Mouse (Mus musculus): ENCODE data around the gene Fam210b. TPM values are rescaled to one million over a fixed set of nuclear protein-coding genes. Genes with fewer than 3 reads are reported as not detected.

Fam210b gene
- total RNA-seq, 2 experiments from 2014 or later: 28.4 to 33.2 TPM

DNA sequence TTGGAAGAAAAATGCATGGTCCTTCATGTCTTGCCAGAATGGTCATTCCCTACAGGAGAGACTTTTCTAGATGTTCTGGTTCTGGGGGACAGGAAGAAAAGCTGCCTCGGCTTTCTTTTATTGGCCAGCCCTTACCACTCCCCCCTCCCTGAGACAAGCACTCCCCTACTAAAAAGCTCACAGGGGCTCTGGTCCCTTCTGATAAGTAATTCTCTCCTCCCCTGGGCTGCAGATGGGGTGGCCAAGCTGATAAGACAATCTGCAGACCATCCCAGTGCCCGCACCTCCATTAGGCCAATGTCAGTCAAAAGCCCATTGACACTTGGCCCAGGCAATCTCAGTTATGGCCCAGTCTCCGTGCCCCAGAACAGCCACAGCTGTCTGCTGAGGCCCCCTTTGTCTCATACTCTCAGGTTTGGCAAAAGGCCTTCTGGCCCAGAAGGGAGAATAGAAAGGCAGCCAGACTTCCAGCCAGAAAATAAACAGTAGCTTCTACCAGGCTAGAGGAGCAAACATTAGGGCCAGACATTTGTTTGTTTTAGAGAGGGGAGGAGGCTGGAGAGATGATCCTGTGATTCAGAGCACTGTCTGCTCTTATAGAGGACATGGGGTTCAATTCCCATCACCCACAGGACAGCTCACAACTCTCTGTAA, 3.1 kb downstream of the Fam210b start:
- no peak for DNase-seq (ENCODE audit: low spot score in 2 of 2)

DNA sequence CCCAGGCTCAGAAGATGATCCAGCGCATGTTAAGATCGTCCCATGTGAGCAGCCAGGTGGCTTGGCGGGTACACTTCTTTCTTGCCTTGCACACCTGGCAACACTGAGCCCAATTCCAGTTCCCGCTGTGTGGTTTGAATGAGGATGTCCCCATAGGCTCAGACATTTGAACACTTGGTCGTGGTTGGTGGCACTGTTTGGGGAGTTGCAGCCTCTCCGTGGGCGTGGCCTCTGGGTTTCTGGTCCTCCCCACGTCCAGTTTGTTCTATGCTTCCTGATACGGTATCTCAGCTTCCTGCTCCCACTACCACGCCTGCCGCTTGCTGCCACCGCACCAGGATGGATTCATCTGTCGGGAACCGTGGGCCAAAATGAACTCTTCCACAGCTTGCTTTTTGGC, 4.4 kb downstream of the Fam210b start:
- no peak for DNase-seq (ENCODE audit: low spot score in 2 of 2)

DNA sequence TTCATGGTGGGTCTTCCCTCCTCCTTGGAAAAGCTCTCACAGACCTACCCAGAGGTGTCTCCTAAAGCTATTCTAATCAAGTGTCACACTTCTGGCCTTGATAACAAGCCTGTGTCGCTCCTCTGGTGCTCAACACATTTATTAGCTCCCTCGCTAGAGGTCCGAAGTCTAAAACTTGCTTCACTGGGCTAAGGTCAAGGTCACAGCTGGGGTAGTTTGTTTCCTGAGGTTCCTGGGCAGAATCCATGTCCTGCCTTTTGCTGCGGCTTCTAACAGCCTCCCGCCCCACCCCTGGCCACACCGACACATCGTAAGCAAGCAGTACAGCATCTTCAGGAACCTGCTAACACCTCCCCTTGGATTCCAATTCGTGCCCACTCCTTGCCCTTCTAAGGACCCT, 5.4 kb downstream of the Fam210b start:
- DNase-seq (ENCODE audit: low spot score in 2 of 2): no peak

DNA sequence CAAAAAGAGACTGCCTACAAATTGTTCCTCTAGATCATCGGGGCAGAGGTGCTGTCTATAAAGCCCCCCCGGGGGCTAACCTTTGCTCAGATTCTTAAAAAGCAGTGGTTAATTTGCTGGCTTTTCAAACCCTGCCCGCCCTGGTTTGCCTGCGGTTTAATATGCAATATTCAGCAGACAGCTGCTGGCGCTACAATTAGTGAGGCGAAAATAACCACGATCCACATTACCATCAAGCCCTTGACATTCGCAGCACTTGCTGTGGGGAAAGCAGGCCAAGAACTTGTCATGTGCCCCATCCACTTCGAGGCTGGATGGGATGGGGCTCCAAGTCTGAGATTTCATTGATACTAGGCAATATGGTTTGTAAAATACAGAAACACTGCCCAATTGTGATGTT, 7.9 kb downstream of the Fam210b start:
- DNase-seq (ENCODE audit: low spot score in 2 of 2): no peak

DNA sequence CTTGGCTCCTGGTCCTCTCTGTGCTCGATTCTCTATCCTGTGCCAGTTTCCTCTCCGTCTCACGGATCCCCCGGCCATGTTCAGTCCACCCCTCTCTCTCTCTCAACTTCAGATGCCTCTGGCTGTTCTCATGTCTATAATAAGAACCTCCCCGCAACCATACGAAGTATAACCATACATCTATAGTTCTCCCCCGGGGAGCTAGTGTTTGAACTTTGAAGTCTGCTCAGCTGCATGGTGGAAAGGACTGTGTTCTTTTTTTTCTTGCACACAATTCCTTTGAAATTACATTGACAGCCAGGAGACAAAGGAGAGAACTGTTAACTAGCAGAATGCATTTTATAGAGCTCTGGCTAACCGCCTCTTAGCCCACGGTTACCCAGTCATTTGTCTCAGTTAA, 9.4 kb downstream of the Fam210b start:
- no peak for DNase-seq (ENCODE audit: low spot score in 2 of 2)

DNA sequence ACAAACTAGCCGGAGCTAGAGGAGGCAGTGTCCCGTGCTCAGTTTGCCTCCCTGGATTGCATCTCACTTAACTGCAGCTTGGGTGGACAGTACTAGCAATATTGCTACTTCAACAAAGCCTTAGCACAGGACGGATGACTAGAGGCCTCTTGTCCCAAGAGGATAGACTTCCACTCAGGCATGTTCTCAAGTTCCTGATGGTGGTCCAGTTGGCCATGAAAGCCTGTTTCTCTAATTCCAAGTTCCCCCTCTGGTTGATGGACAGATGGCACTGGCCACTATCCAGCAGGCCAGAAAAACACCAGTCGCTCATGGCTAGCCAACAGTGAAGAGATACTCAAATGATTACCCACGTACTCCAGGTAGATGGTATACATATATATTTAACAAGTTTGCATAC, 10.5 kb downstream of the Fam210b start:
- no peak for DNase-seq (ENCODE audit: low spot score in 2 of 2)

DNA sequence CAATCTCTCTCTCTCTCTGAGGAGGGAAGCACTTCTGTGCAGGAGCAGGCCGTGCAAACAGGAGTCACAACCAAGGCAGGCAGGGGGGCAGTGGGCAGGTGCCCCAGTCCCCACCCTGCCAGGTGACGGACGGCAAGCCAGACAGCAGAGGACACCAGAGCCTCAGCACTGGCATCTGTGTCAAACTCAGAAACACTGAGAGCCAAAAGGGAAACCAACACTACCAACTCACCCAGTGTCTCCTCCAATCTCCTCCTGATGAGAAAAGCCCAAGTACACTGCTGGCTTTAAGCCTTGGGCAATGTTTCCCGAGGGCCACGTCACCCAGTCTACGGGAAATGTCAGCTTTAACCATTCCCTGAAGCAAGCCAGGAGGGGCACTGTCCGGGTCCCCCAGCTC, 17.8 kb downstream of the Fam210b start:
- DNase-seq (ENCODE audit: low spot score in 2 of 2): no peak

DNA sequence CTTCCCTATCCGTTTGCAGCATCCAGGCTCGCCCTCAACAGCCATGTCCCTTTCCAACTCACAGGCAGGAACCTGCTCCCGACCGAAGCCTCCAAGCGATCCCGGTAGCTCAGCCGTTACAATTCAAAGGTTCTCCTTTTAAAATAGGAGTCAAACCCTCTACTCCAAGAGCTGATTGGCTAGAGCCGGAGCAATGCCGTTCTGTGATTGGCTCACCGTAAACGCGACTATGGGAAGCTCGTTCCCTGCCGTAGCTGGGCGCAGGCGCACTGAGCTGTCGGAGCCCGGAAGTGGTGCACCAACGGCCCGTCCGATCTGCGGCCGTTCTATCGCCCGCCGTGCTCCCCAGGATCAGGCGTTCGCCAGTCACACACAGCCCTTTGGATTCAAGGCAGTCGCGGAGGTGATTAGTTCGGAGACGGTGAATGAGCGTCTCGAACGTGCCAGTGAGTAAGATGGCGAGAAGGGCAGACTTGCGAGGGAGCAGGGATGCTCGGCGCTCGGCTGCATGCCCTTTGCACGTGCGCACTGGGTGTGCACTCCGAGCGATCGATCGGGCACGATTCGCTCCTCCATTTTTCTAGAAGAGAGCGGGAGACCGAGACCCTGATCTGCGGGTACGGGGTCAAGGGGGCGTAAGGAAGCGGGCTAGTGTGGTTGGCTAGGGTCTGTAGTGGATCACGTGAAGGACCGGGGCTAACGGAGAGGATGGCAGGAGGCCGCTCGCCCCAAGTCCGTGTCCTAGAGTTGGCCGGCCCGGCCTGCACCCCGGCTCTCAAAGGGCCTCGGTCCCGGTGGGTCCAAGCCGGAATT, 25.3 kb downstream of the Fam210b start, which contains the start of the genes Aurka and Cstf1:
Gene Aurka (minus strand): TSS at position 125 of the 813 bp plus-strand sequence.
Gene Cstf1 (plus strand): TSS at position 271 of the 813 bp plus-strand sequence.
- peak; percentile 80 to 90 for DNase-seq (ENCODE audit: low spot score in 2 of 2)

DNA sequence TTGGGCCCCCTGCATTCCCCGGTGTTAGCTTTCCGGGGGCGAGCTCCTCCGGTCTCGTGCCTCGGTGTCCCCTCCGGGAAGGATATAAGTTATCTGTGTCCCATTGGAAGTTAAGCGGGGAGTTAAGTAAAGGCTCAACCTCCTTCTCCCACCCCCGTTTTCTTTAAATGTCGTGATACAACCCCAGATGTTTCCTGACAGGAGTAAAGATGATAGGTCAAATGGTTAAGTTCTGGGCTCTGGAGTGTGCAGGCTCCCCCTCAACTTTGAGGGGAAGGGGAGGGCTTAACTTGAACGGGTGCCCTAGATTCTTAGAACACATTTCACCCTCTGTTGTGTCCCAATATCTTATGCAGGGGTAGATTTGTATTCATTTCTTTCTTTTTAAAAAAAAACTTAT, 25.9 kb downstream of the Fam210b start:
- no peak for DNase-seq (ENCODE audit: low spot score in 2 of 2)

DNA sequence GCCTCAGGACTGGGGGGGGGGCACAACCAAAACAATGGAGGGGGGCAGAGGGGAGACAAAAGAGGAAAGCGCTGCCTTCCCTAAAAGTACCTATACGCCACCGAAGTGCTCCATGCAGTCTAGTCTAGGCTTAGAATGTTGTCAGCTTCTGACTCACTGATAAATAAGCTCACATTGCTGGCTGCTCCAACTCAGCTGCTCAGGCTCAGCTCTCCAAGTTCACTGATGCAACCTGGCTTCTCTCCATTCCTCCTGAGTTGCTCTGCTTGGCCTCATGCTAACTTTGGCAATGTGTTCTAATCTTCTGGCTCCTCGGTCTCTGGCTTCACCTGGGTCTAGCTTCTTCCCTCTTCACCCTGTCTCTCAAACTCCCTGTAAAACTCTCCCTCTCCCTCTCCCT, 31.2 kb downstream of the Fam210b start:
- no peak for DNase-seq (ENCODE audit: low spot score in 2 of 2)

DNA sequence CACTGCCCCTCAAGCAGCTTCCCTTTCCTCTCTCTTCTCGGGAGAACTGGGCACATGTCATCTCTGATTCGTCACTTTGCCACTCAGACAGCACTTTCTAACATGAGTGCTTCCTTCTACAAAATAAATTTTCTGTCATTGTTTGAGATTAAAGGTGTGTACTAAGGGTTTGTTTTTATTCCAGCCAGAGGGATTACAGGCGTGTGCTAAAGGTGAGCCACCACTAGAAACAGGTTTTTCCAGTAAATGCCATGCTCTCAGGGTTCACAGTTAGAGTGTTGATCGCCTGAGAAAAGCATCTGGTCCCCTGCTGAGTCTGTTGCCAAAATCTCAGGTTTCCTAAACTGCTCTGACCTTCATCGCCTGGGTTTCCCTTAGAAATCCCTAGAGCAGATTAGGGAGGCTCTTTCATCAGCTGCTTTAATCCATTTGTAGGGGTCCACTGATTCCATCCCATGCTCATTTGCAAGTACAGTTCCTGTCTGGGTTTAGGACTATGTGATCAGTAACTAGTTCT, 31.7 kb downstream of the Fam210b start:
- DNase-seq (ENCODE audit: low spot score in 2 of 2): no peak

DNA sequence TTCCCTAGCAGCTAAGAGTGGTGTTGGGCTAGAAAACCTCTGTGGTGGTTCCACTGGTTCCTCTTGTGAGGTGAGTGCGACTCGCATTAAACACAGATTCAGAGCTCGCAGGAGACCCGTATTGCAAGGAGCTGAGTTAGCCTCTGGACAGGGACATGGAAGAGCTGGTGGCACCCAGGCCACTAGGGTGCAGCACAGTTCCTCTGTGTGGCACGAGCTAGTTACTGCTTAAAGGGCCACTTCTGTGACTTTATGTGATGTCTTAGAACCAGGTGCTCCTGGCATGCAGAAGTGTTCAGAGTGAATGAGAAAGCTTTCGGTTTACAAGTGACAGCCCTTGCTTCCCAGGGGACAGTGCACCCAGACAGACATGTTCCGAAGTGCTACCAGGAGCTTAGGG, 33.0 kb downstream of the Fam210b start:
- DNase-seq (ENCODE audit: low spot score in 2 of 2): no peak

DNA sequence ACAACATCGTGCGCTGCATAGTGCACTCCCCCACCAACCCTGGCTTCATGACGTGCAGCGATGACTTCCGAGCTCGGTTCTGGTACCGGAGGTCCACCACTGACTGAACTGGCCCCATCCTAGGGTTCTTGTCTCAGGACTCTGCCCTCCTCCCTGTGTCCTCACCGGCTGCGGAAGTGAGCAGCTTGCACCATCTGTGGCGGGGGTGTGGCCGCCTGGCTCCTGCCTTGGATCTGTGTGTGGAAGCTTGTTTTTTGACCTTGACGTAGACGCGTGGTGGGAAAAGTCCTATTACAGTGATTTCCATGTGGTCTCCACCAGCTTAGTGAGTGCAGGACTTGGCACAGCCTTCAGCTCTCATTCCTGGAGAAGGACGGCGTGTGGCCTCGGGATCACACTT, 35.1 kb downstream of the Fam210b start:
- DNase-seq (ENCODE audit: low spot score in 2 of 2): no peak

DNA sequence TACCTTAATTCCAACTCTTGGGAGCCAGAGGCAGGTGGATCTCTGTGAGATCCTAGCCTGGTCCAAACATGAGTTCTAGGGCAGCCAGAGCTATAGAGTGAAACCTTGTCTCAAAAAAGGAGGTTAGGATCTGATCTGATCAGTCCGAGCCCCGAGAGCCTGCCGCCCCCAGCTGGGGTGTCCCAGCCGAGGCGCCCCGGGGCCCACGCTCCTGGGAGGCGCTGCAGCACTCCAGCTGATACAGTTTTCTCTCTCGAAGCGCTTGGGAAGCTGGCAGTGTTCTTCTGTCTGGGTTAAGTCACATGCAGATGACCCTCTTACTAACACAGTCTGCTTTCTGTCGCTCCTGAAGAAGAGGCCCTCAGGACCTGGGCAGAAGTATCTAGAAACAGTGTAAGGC, 36.0 kb downstream of the Fam210b start:
- DNase-seq (ENCODE audit: low spot score in 2 of 2): no peak

DNA sequence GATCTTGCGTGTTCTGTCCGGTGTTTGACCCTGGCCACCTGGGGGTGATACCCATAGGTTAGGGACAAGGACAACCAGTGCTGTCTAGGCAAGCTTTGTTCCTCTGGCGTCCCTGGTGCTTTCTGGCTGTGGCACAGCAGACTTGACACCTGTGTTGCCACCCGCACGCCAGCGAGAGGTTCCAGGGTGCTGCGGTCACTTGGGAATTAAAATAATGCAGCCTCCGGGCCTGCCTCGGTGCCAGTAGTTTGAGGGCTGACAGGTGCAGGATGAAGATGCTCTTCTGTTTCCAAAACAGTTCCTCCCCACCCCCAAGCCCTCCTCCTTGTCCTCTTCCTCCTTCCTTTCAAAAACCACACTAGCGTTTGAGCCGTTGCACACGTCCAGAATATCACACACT, 36.5 kb downstream of the Fam210b start:
- no peak for DNase-seq (ENCODE audit: low spot score in 2 of 2)

DNA sequence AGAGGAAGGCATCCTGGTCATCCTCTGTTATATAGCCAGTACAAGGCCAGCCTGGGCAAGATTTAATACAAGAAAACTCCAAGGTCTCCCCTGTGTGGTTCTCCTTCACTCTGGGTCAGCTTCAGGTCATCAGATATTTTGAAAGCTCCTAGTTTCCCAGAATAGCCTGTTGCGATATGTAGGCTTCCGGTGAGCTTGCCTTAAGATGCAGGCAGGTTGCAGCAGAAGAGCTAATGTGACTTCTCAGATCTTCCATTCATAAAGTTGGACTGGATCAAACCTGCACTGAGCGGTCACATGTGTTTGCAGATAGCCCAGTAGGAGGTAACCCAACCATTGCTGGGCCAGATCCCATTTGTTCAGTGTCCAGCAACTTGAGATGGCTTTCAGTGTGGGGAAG, 39.4 kb downstream of the Fam210b start:
- no peak for DNase-seq (ENCODE audit: low spot score in 2 of 2)

DNA sequence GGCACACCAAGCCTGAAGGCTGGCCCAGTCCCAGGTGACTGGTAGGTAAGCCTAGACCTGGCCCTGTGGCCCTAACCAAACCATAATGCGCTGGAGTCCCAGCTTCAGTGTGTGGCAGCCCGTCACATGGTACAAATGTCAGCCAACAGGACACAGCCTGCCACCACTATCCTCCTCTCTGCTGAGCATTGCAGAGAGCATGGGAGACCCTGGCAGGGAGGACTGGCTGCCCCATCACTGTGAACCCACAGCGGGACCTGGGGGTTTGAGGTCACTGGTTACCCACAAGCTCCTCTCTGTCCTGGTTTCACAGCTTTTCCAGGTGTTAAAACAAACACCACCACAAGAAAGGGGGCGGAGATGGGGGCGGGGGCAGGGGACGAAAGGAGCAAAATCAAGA, 45.0 kb downstream of the Fam210b start:
- DNase-seq (ENCODE audit: low spot score in 2 of 2): no peak

DNA sequence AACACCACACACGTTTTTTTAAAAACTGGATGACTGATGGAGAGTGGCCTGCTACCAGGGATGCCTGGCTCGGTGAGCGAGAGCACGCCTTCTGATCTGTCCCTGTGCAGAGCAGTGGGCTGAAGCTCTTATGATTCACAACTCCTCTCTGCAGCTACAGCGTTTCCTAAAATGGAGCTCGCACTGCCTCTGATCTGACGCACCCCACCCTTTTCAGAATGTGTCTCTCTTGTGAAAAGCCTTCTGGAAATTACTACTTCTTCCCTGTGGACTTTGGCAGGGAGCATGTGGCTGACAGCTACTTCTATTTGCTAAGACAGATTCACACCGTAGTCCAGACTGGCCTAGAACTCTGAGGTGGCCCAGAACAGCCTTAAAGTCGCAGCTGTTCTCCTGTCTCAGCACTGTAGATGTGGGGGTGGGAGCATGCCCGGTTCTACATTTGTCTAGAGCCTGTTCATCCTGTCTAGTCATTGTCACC, 46.7 kb downstream of the Fam210b start:
- no peak for DNase-seq (ENCODE audit: low spot score in 2 of 2)

DNA sequence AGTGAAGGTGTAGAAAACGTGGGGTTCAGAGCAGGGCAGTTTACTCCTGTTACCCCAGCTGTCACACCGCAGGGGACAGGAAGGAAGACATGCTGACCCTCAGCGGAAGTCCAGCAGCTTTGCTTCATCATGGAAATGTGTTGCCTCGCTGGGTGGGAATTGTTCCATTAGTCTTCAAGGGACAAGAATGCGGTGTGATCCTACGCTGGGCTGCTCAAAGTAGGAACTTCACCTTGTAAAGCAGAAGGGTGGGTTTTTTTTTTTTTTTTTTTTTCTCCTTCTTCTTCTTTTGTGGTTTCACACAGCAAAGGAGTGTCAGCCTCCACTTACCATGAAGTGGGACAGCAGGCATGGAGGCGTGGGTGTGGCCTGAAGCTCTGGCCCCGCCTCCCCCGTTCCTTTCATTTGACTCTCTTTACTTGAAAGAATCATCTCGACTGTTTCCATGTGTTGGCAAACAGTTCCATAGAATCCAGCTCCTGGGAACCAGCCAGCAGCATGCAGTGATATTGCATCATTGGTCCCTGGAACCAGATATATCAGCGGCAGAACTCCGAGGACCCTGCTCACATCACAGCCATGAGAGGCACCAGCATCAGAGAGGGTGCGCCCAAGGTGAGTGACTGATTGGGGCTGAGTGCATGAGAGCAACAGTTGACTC, 48.2 kb downstream of the Fam210b start, which contains the start of gene Cass4:
Gene Cass4 (plus strand): TSS at position 404 of the 661 bp plus-strand sequence.
- no peak for DNase-seq (ENCODE audit: low spot score in 2 of 2)

DNA sequence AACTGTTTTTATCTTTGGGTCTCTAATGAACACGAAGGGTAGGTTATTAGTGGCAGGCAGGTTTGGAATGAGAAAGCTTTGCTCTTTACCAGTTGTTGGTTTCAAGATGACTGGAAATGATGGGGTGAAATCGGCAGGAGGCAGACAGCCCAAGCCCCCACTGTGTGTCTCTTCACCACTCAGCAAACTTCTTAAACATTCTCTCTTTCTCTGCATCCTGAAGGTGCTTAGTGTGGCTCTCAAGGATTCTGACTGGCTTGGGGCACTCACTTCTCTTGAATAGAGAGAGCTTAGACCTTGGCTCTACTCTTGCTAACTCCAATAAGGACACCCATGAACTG, 48.7 kb downstream of the Fam210b start:
- DNase-seq (ENCODE audit: low spot score in 2 of 2): no peak

DNA sequence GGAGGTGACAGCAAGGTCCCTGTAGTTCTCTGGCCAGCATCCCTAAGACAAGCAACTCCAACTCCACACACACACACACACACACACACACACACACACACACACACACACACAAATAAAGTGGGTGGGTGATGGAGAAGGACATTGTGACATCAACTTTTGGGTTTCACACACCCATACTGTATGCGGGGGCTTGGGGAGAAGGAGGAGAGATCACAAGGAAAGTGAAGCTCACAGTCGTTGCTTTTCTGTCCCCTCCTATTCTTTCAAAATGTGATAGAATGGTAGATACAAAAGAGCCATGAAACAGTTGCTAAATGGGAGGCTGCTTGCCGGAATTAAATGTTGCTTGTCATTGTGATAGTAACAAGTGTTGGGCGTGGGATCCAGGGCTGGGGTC, 49.3 kb downstream of the Fam210b start:
- no peak for DNase-seq (ENCODE audit: low spot score in 2 of 2)

DNA sequence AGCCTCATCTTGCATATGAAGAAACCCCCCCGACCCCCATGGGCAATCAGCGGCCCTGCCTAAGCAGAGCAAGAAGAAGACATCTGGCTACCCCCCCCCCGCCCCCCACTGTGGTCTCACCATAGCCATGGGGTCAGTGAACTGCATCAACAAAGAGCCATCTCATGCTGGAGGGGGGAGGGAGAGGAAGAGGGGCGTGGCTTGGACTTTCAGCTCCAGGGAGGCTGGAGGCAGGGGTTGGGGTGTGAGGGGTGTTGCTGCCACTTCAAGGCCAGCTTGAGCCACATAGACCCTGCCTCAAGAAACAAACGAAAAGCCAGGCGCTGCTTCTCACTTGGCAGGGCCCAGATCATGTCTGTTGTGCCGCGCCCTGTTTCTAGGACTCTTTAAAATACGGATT, 50.6 kb downstream of the Fam210b start:
- DNase-seq (ENCODE audit: low spot score in 2 of 2): no peak

All from adrenal gland, postnatal 4 days (tissue).